Mouse (Mus musculus) heart, postnatal 0 days (tissue): ENCODE measurements around the gene Lck. TPM values are rescaled to one million over a fixed set of nuclear protein-coding genes. Genes with fewer than 3 reads are reported as not detected.
"Not testable (repeated sequence)": the region's sequence is repeated elsewhere in the genome, so short reads cannot be mapped to it uniquely, and the experiment has no call there.

ENCODE experiments used
- ATAC-seq: fragments of 200-750 bp; cut with Nextera tagmentation; 2 replicates; pipeline ENCODE4 v1.8.0; 2017; ENCODE audit warnings: low read depth, moderate number of reproducible peaks, moderate library complexity; ENCODE audit not compliant: insufficient read depth
- DNase-seq: peaks from one replicate; pipeline ENCODE4 v3.0.0-alpha.2; 2016; ENCODE audit warnings: low spot score
- H3K27ac ChIP-seq: fragments of 300-500 bp; sonication (generic); 2 replicates; pipeline ENCODE4 v1.5.1; 2014; ENCODE audit warnings: low read depth, mild to moderate bottlenecking
- H3K27me3 ChIP-seq: fragments of 300-500 bp; sonication (generic); 2 replicates; pipeline ENCODE4 v1.6.1; 2014; ENCODE audit warnings: low read length, mixed read lengths; ENCODE audit not compliant: control insufficient read depth, insufficient read depth
- H3K36me3 ChIP-seq: fragments of 300-500 bp; sonication (generic); replicated peaks from 2 replicates; pipeline ENCODE4 v1.6.1; 2014; ENCODE audit warnings: low read length, mixed read lengths; ENCODE audit not compliant: control insufficient read depth, insufficient read depth
- H3K4me1 ChIP-seq: fragments of 300-500 bp; sonication (generic); 2 replicates; pipeline ENCODE4 v1.6.1; 2014; ENCODE audit warnings: antibody characterized with exemption; ENCODE audit not compliant: control insufficient read depth, insufficient read depth
- H3K4me2 ChIP-seq: fragments of 300-500 bp; sonication (generic); 2 replicates; pipeline ENCODE4 v1.6.1; 2014; ENCODE audit warnings: low read depth, mild to moderate bottlenecking, low read length, moderate library complexity
- H3K4me3 ChIP-seq: fragments of 300-500 bp; sonication (generic); 2 replicates; pipeline ENCODE4 v1.5.1; 2014; ENCODE audit warnings: low read depth, low read length
- H3K9ac ChIP-seq: fragments of 300-500 bp; sonication (generic); replicated peaks from 2 replicates; pipeline ENCODE4 v1.6.1; 2014; ENCODE audit warnings: low read depth, low read length, mixed read lengths
- H3K9me3 ChIP-seq: fragments of 300-500 bp; sonication (generic); replicated peaks from 2 replicates; pipeline ENCODE4 v1.6.1; 2016; ENCODE audit warnings: low read length; ENCODE audit not compliant: control insufficient read depth
- CTCF ChIP-seq: IDR thresholded peaks from 2 replicates; pipeline ENCODE4 v1.5.1; 2016; ENCODE audit warnings: antibody characterized with exemption, control low read depth, low read depth
- EP300 ChIP-seq: IDR thresholded peaks from 2 replicates; pipeline ENCODE4 v1.6.1; 2016; ENCODE audit warnings: antibody characterized with exemption, low read depth
- WGBS: fragments of 180-500 bp; shearing (Covaris S2); extraction: QIAGEN DNeasy Blood & Tissue Kit; methylation state at CpG from one replicate; pipeline ENCODE4 v1.1.7; 2014; 5-methylcytosine and 5-hydroxymethylcytosine counted together
- polyA plus RNA-seq: library from polyadenylated mRNA; unstranded; fragments of >200 nt; fragmentation: Nextera tagmentation; extraction: Ambion mirVana; gene quantifications from 2 replicates; pipeline ENCODE4 v1.2.1, GENCODE M21; 2015
- total RNA-seq: library from RNA; depleted of rRNA; stranded (reverse); fragments of >200 nt; gene quantifications from 2 replicates; pipeline ENCODE4 v1.2.3, GENCODE M21; 2014; ENCODE audit warnings: low replicate concordance

Lck gene
- total and polyA plus RNA-seq, 2 experiments from 2014 or later = 0.71 to 2.0 TPM

DNA sequence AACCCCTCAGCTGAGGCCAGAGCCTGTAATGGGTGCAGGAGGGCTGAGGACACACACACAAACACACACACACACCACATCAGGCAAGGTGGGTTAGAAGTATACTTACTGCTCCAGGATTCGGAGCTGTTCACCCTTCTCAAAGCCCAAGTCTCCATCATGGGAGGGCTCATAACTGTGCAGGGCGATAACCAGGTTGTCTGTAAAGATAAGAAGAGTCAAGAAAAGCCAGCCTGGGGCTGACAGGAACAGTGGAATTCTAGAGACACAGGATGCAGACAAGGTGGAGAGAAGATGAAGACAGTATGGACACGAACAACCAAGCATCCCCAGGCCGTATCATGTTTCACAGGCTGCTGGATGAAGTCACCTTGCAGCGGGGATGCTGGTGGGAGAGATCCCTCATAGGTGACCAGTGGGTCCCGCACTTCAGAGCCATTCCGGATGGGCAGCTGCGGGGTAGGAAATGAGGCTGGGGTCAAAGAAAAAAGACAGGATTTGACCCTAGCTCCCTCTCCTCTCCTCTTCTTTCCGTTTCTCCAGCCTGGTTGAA, 16.1 kb downstream of the Lck start:
- Histone ChIP-seq H3K27me3 (no peaks in the 10 kb centered on the region), H3K4me3 (peak overlapping the region; percentile 56; the same call in 1 of the 2 replicates), H3K36me3 (no peaks in the 10 kb centered on the region), H3K27ac (peak overlapping the region; percentile 62; the same call in 1 of the 2 replicates), H3K4me1 (peaks cover 13% of the 10 kb centered on the region), H3K9ac (peak overlapping the region; percentile 48; the same call in 1 of the 2 replicates), H3K4me2 (peak overlapping the region; percentile 85), H3K9me3 (no peaks in the 10 kb centered on the region)
- WGBS = 61% methylated on average over 9 of the region's 9 CpGs
- ATAC-seq = no peak
- TF ChIP-seq EP300 (no peak), CTCF (no peak)
- DNase-seq = no peak

- Histone ChIP-seq H3K36me3 (no peaks in the 10 kb centered on the region), H3K4me3 (peak overlapping the region; percentile 56), H3K4me2 (peak overlapping the region; percentile 85), H3K4me1 (peaks cover 13% of the 10 kb centered on the region), H3K27ac (peak overlapping the region; percentile 62), H3K27me3 (no peaks in the 10 kb centered on the region), H3K9ac (peak overlapping the region; percentile 48), H3K9me3 (no peaks in the 10 kb centered on the region)
- TF ChIP-seq EP300 (no peak), CTCF (no peak)
- 6% methylated on average over 33 of the region's 33 CpGs for WGBS
- DNase-seq = peak; percentile 67
- peak; percentile 83 for ATAC-seq
Observed at GRCm38 (mm10) chr4:129556532-129557223, 16.8 kb downstream of the Lck start.

- TF ChIP-seq CTCF (no peak), EP300 (no peak)
- Histone ChIP-seq H3K36me3 (no peaks in the 10 kb centered on the region), H3K27ac (no peak overlapping the region; the same call in 1 of the 2 replicates), H3K9me3 (no peaks in the 10 kb centered on the region), H3K4me3 (peak overlapping the region; percentile 56), H3K9ac (peak overlapping the region; percentile 48; the same call in 1 of the 2 replicates), H3K4me1 (peaks cover 13% of the 10 kb centered on the region), H3K4me2 (peak overlapping the region; percentile 85), H3K27me3 (no peaks in the 10 kb centered on the region)
- ATAC-seq (0 out of 2 replicates have a peak, but pooled peaks have one; percentile 29), DNase-seq (no peak)
- under 1% methylated on average over 24 of the region's 24 CpGs for WGBS
Observed at GRCm38 (mm10) chr4:129555862-129556531, 17.4 kb downstream of the Lck start.

DNA sequence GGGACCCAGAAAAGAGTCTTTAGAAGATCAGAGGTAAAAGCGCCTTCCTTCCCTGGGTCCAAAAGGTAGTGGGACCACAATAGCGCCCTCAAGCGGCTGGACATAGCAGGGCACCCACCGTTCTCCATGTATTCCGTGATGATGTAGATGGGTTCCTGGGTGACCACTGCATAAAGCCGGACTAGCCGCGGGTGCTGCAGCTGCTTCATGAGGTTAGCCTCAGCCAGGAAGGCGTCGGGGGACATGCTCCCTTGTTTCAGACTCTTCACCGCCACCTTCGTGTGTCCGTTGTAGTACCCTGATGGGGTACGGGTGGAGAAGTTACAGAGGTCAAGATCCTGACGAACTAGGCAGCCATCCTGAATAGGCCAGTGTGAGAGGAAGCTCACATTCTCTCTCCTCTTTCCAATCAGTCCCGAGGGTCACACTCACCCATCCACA, 18.0 kb downstream of the Lck start:
- no peaks in the 10 kb centered on the region for H3K27me3 ChIP-seq
- peaks cover 13% of the 10 kb centered on the region for H3K4me1 ChIP-seq
- H3K4me3 ChIP-seq = peak overlapping the region; percentile 56
- peak; percentile 43; the same call in 1 of the 2 replicates for ATAC-seq
- no peaks in the 10 kb centered on the region for H3K9me3 ChIP-seq
- peak overlapping the region; percentile 85 for H3K4me2 ChIP-seq
- TF ChIP-seq CTCF (peak; percentile 52), EP300 (no peak)
- no peak for DNase-seq
- H3K9ac ChIP-seq = no peak overlapping the region; the same call in 1 of the 2 replicates
- H3K36me3 ChIP-seq = no peaks in the 10 kb centered on the region
- WGBS = 5% methylated on average over 16 of the region's 16 CpGs
- no peak overlapping the region for H3K27ac ChIP-seq

DNA sequence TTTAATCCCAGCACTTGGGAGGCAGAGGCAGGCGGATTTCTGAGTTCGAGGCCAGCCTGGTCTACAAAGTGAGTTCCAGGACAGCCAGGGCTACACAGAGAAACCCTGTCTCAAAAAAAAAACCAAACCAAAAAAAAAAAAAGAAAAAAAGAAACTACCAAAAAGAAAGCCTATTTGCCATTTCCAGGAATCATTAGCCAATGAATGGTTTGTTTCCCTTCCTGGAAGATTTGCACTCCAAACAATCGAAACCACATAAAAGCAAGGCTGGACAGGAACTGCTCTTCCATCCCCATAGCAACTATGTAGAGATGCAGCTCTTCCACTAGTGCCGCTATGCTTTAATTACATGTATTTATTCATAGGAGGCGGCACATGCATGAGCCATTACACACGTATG, 18.9 kb downstream of the Lck start:
- H3K4me3 ChIP-seq, DNase-seq, H3K36me3 ChIP-seq, H3K9me3 ChIP-seq, H3K27me3 ChIP-seq, H3K27ac ChIP-seq, H3K4me2 ChIP-seq, ATAC-seq, H3K9ac ChIP-seq: not testable (repeated sequence)
- WGBS = 76% methylated on average over 6 of the region's 6 CpGs
- H3K4me1 ChIP-seq = peaks cover 13% of the 10 kb centered on the region
